Mouse (Mus musculus) cerebellum, adult 2 months (tissue): ENCODE data around the gene Dock1. TPM values are rescaled to one million over a fixed set of nuclear protein-coding genes. Genes with fewer than 3 reads are reported as not detected.

Experiments used
- DNase-seq, 2 experiments: peaks; one replicate each; pipeline ENCODE4 v3.0.0; 2021
- H3K27ac ChIP-seq: fragments of 200-500 bp; 2 replicates; pipeline ENCODE4 v1.5.1; 2012; ENCODE audit warnings: low read length, control low read depth, inconsistent platforms; ENCODE audit not compliant: insufficient read depth
- H3K27me3 ChIP-seq: fragments of 200-500 bp; 2 replicates; pipeline ENCODE4 v1.6.1; 2012; ENCODE audit warnings: inconsistent platforms, mild to moderate bottlenecking, low read length, moderate library complexity; ENCODE audit not compliant: control insufficient read depth, insufficient read depth
- H3K4me1 ChIP-seq: fragments of 200-500 bp; 2 replicates; pipeline ENCODE4 v1.6.1; 2011; ENCODE audit warnings: low read length; ENCODE audit not compliant: control insufficient read depth, insufficient read depth
- H3K4me3 ChIP-seq: fragments of 200-500 bp; replicated peaks from 2 replicates; pipeline ENCODE3; 2011; ENCODE audit warnings: mild to moderate bottlenecking, low read depth, low read length, control low read depth; ENCODE audit not compliant: insufficient read depth
- CTCF ChIP-seq: fragments of 200-500 bp; IDR thresholded peaks from 2 replicates; pipeline ENCODE4 v1.5.1; 2011; ENCODE audit warnings: low read depth, mild to moderate bottlenecking, control low read depth, low read length, moderate library complexity, borderline replicate concordance; ENCODE audit not compliant: insufficient read depth
- POLR2A ChIP-seq: fragments of 200-500 bp; IDR thresholded peaks from 2 replicates; pipeline ENCODE4 v1.6.1; 2011; ENCODE audit warnings: low read length, control low read depth, borderline replicate concordance; ENCODE audit not compliant: insufficient read depth
- WGBS: fragments of 180-500 bp; shearing (Covaris S2); methylation state at CpG from one replicate; pipeline ENCODE4 v1.1.7; 2018; 5-methylcytosine and 5-hydroxymethylcytosine counted together
- polyA plus RNA-seq: library from polyadenylated mRNA; depleted of rRNA; stranded (reverse); fragments of >200 nt; gene quantifications from 2 replicates; pipeline ENCODE4 v1.2.3, GENCODE M21; 2012

Dock1 gene
- polyA plus RNA-seq, 1 experiment: 16.9 TPM

- H3K4me1 ChIP-seq: peaks cover 4% of the 10 kb centered on the region
- H3K27ac ChIP-seq: no peak overlapping the region
- no peak for TF ChIP-seq POLR2A
- no peak for TF ChIP-seq CTCF
- DNase-seq: no peak
- no peak overlapping the region for H3K4me3 ChIP-seq
- 96% methylated on average over 14 of the region's 14 CpGs for WGBS
- H3K27me3 ChIP-seq: peaks cover 1% of the 10 kb centered on the region; the same call in 1 of the 2 replicates
Observed at GRCm38 (mm10) chr7:134669474-134670311, 761 bp upstream of the Dock1 start.

DNA sequence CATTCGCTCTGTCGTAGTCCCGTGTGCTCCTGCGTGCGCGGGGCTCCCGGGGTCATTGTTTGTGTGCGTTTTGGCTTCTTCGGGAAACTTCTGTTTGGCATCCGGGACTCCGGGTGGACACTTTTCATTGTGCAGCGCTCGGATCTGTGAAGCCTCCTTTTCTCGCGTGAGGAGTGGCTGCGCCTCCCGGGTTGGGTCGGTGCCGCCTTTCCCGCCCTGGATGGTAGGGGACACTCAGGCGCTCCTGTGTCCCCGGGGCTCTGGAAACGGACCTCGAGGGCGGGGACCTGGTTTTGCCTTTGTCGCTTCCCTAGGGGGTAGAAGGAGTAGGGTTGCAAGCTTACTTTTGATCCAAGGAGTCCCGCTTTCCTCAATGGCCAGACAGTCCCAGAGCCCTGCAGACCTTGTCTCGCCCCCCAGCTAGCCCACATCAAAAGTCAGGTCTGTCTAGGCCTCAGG lies 578 bp downstream of the Dock1 start:
- H3K27ac ChIP-seq: peak overlapping the region; percentile 7; the same call in 1 of the 2 replicates
- WGBS: 4% methylated on average over 28 of the region's 28 CpGs
- H3K27me3 ChIP-seq: peaks cover 1% of the 10 kb centered on the region; the same call in 1 of the 2 replicates
- TF ChIP-seq POLR2A: no peak
- no peak for TF ChIP-seq CTCF
- no peak for DNase-seq
- peak overlapping the region; percentile 36 for H3K4me3 ChIP-seq
- peaks cover 4% of the 10 kb centered on the region for H3K4me1 ChIP-seq

DNA sequence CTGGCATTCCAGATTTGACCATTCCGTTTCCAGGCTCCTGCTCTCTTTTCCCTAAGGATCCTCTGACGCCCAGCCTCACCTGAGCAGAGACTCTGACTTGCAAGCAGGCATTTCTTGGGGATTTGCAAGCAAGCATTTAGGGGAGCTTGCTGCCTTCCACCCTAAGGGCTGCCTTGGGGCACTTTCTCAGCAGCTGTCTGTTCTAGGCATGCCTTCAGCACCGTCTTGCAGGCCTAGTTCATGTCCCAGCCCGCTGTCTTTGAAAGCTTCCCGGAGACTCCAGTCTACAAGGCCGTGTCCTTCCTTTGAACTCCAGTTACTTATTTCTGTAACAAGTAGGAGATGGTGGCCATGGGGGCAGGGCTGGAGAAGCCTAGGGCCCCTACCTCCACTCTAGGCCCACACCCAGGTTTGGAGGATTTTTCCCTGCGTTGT lies 1.0 kb downstream of the Dock1 start:
- Histone ChIP-seq H3K27me3 (peaks cover 1% of the 10 kb centered on the region; the same call in 1 of the 2 replicates), H3K4me1 (peaks cover 4% of the 10 kb centered on the region), H3K27ac (peak overlapping the region; percentile 7; the same call in 1 of the 2 replicates), H3K4me3 (peak overlapping the region; percentile 36)
- TF ChIP-seq CTCF (no peak), POLR2A (no peak)
- no peak for DNase-seq
- WGBS: 42% methylated on average over 7 of the region's 7 CpGs

DNA sequence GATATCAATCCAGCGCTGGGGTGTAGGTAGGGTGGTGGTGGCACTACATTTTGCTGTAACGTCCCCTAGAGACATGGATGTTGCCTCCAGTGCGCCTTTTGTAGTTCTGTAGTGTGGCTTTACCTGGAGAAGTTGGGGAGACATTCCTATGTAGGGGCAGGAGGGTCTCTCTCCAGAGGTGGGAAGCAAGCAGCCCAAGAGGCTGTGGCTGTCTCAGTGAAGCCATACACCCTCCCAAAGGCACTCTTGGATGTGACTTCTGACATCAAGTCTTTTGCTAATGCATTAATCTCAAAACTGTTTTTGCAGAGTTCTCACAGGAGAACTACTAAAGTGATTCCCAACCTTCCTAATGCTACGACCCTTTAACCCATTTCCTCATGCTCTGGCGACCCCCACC lies 2.7 kb downstream of the Dock1 start:
- Histone ChIP-seq H3K27ac (no peak overlapping the region), H3K4me3 (no peak overlapping the region), H3K4me1 (no peaks in the 10 kb centered on the region; the same call in 1 of the 2 replicates), H3K27me3 (peaks cover 1% of the 10 kb centered on the region; the same call in 1 of the 2 replicates)
- 86% methylated on average over 5 of the region's 5 CpGs for WGBS
- no peak for DNase-seq
- TF ChIP-seq POLR2A (no peak), CTCF (no peak)

GRCm38 (mm10) chr7:134673952-134674351 lies 3.5 kb downstream of the Dock1 start:
- Histone ChIP-seq H3K27me3 (peaks cover 1% of the 10 kb centered on the region; the same call in 1 of the 2 replicates), H3K4me3 (no peak overlapping the region), H3K27ac (no peak overlapping the region), H3K4me1 (no peaks in the 10 kb centered on the region)
- no peak for TF ChIP-seq POLR2A
- peak in 1 of 2 experiments; percentile 23 for DNase-seq
- WGBS: 55% methylated on average over 9 of the region's 9 CpGs

DNA sequence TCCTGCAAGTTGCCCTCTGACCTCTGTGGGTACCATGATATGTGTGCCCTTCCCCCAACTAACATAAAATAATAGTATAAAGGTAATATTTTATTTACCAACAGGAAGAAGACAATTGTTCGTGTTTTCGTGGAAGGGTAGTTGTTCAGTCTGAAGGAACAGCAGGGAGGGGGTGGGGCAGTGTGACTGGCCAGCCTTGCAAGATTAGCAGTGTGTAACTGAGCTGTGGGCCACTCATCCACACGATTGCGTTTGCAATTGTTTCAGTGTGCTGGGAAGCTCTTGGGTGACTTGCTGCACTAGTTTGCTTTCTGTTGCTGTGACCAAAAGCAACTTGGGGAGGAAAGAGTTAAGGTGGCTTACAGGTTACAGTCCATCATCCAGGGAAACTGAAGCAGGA lies 7.4 kb downstream of the Dock1 start:
- DNase-seq: no peak
- 39% methylated on average over 4 of the region's 4 CpGs for WGBS

DNA sequence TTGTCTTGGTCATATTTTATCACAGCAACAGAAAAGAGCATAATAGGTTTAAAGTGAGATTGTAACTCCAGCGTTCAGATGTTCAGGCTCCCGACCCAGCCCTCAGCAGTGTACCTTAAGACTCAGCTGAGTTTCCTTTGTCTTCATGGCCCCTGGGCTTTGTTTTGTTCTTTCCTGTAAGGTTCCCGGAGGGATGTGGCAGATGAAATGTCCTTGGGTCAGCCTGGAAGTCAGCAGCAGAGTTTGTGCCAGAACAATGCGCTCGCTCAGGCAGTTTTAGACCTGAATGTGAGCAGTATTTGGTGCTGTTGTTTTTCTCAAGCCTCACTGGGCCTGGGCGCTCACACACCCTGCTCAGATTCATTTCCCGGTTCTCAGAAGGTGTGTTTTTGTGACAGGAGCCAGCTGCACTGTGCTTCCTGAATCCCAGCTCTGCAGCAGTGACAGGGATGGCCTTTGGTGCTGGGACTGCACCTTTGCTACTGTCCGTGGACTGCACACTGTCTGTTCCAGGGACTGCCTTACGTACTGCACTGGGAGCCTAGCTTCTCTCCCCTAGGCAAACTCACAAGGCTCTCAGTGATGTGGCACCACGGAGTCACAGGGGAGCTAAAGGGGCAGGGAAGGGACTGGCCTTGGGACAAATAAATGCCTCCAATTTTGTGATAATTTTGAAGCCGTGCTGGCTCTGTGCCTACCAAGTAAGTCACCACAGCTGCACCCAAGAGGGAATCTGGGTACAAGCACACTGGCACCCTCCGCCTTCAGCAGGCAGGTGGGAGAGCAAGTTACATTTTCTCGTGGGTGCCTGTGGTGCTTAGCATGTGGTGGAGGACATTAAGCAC lies 9.1 kb downstream of the Dock1 start:
- 47% methylated on average over 13 of the region's 13 CpGs for WGBS
- TF ChIP-seq CTCF (no peak), POLR2A (no peak)
- H3K27me3 ChIP-seq: no peaks in the 10 kb centered on the region
- H3K4me3 ChIP-seq: no peak overlapping the region
- DNase-seq: no peak
- H3K27ac ChIP-seq: no peak overlapping the region
- no peaks in the 10 kb centered on the region for H3K4me1 ChIP-seq

More for the DNA sequence above, 7.4 kb downstream of the Dock1 start:
- no peak overlapping the region for H3K4me3 ChIP-seq
- H3K27me3 ChIP-seq: no peaks in the 10 kb centered on the region
- no peak overlapping the region for H3K27ac ChIP-seq
- no peaks in the 10 kb centered on the region for H3K4me1 ChIP-seq
- TF ChIP-seq CTCF (no peak), POLR2A (no peak)

- H3K4me3 ChIP-seq: no peak overlapping the region
- no peak for DNase-seq
- TF ChIP-seq POLR2A (no peak), CTCF (no peak)
- WGBS: 86% methylated on average over 2 of the region's 2 CpGs
- no peaks in the 10 kb centered on the region for H3K4me1 ChIP-seq
- H3K27ac ChIP-seq: no peak overlapping the region
- H3K27me3 ChIP-seq: no peaks in the 10 kb centered on the region
Observed at GRCm38 (mm10) chr7:134680161-134680560, 9.7 kb downstream of the Dock1 start.
